Mouse (Mus musculus) c-Kit-negative CD71-positive TER-119-positive erythroid progenitor cells, embryonic 14.5 days (primary cell): ENCODE data around the gene Lpp.

Experiments used
- DNase-seq: peaks from one replicate; pipeline ENCODE4 v3.0.0-alpha.2; 2013; ENCODE audit warnings: low read depth, low spot score

Lpp gene

GRCm38 (mm10) chr16:24860445-24860844 lies 467.1 kb downstream of the Lpp start:
- DNase-seq, result no peak

GRCm38 (mm10) chr16:24861374-24861773 lies 468.1 kb downstream of the Lpp start:
- no peak for DNase-seq

- no peak for DNase-seq
These were observed 480.9 kb downstream of the Lpp start for GRCm38 (mm10) chr16:24874235-24874634.

GRCm38 (mm10) chr16:24875661-24876060 lies 482.4 kb downstream of the Lpp start:
- no peak for DNase-seq

- no peak for DNase-seq
These were observed 485.7 kb downstream of the Lpp start for GRCm38 (mm10) chr16:24878977-24879376.

- DNase-seq, result no peak
These were observed 487.4 kb downstream of the Lpp start for GRCm38 (mm10) chr16:24880698-24881097.

GRCm38 (mm10) chr16:24881981-24882775 lies 488.9 kb downstream of the Lpp start:
- no peak for DNase-seq

- DNase-seq, result no peak
These were observed 490.7 kb downstream of the Lpp start for GRCm38 (mm10) chr16:24884017-24884416.

- no peak for DNase-seq
These were observed 493.0 kb downstream of the Lpp start for GRCm38 (mm10) chr16:24886346-24886745.

- no peak for DNase-seq
These were observed 493.6 kb downstream of the Lpp start for GRCm38 (mm10) chr16:24886943-24887342.

GRCm38 (mm10) chr16:24891453-24891852 lies 498.1 kb downstream of the Lpp start:
- DNase-seq, result no peak

- no peak for DNase-seq
These were observed 501.9 kb downstream of the Lpp start for GRCm38 (mm10) chr16:24895160-24895559.

GRCm38 (mm10) chr16:24897641-24898040 lies 504.3 kb downstream of the Lpp start:
- DNase-seq, result no peak

- no peak for DNase-seq
These were observed 507.0 kb downstream of the Lpp start for GRCm38 (mm10) chr16:24900241-24900796.

GRCm38 (mm10) chr16:24901139-24901859 lies 508.0 kb downstream of the Lpp start:
- DNase-seq, result no peak

- no peak for DNase-seq
These were observed 508.8 kb downstream of the Lpp start for GRCm38 (mm10) chr16:24902111-24902510.

GRCm38 (mm10) chr16:24908926-24909325 lies 515.6 kb downstream of the Lpp start:
- DNase-seq, result no peak

GRCm38 (mm10) chr16:24910321-24910720 lies 517.0 kb downstream of the Lpp start:
- no peak for DNase-seq

GRCm38 (mm10) chr16:24910834-24911233 lies 517.5 kb downstream of the Lpp start:
- no peak for DNase-seq

- DNase-seq, result no peak
These were observed 519.1 kb downstream of the Lpp start for GRCm38 (mm10) chr16:24912381-24912780.

GRCm38 (mm10) chr16:24913021-24913420 lies 519.7 kb downstream of the Lpp start:
- no peak for DNase-seq

- DNase-seq, result no peak
These were observed 520.5 kb downstream of the Lpp start for GRCm38 (mm10) chr16:24913641-24914392.
